Mouse (Mus musculus) fibroblast of lung, adult 2 months (primary cell): Measurements from ENCODE around the gene Fbxo11.

Source experiments
- DNase-seq: peaks from one replicate; pipeline ENCODE4 v3.0.0-alpha.2; 2011; ENCODE audit warnings: low read depth

Gene Fbxo11

DNA sequence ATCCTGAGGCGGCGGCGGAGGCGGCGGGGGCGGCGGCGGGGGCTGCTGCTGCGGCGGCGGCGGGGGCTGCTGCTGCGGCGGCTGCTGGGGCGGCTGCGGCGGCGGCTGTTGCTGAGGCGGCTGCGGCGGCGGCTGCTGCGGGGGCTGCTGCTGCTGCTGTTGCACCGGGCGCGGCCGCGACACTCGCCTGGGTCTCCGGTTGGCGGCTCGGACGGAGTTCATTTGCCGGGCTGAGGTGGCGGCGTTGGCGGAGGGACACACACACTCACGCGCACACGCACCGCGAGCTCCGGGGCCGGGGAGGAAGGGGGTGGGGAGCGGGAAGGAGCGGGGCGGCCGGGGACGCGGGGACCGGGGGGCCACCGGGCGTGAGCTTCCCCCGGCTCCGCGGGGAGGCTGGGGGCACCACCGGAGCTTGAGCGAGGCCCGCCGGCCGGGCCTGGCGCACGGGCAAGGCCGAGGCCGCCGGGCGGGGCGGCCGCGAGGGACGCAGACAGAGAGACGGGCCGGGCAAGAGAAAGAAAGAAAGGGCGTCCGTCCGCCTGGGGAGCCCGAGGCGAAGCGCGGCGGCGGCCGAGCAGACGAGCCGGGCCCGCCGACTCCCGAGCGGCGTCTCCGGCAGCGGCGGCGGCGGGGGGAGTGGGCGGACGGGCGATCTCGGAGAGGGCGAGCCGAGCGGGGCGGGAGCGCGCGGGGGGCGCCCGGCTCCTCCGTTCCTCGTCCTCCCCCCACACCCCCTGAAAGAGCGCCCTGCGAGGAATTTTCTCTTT is at the start of gene Fbxo11:
Fbxo11 (minus strand) TSS at position 261 of the 770 bp plus-strand sequence.
- DNase-seq: no peak

- no peak for DNase-seq
Measured at GRCm38 (mm10) chr17:88113883-88114229, 48.8 kb upstream of the Fbxo11 start.

DNA sequence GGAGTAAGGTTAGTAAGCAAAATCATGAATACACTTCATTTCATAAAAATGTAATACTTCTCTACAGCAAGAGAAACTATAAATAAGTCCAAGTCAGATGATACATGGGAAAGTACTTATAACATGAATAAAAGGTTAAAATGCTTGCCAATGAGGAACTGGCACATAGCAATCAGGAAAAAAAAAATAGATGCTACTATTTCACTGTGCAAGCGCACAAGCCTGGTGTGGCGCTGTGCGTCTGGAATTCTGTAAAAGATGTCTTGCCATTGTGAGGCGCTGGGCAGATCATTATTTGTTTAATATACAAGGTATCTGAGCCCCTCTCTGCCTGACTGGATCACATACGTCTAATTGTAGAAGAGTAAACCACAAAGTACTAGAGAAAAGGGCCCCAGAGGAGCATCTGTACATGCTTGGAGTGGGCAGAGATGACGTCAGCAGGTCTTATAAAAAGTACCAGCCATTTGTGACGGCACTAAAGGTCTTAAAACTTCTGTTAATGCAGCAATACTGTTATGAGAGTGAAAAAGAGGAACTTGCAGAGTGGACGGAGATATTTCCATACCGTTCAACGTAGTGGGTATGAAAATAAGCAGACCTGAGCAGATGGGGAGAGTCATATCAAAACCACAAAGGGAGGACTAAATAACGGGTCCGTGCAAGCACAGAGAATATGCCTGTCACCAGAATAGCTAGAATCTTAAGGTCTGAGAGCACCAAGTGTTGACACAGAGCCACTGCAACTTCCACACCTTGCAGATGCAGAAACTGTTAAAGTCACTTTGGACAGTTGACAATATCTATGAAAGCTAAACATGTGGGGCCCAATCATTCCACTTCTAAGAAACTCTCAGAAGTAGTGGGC is 48.2 kb upstream of the Fbxo11 start:
- DNase-seq: no peak

DNA sequence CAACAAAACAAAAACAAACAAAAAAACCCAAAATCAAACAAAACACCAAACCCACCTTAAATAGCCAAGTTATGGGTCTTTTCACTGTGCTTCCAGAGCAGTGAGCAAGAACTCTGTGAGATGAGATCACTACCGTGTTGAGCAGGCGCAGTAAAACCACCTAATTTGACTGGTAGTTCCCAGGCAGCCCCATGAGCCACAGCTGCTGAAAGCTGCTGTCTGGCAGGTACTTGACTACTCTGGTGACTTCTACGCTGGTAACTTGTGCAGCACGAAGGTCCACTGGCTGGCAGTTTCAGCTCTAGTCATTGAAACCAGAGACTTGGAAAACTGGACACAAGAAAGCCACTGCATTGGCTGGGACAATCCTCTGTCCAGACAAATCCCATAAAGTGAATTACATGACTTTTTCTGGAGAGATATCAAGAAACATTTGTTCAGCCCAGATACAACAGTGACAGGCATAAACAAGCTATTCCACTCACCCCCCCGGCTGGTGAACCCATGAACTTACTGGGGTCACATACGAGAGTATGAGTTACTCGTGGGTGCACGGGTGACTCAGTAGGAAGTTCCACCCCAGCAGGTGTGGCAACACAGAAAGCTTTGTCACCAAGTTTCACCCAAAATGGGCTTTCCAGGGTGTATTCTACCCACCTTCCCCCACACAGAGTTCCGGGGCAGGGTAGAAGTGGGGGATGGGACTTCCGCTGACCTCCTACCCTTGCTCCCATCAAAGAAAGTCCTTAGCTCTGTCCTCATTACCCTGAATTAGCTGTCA is 47.0 kb upstream of the Fbxo11 start:
- DNase-seq: no peak

DNA sequence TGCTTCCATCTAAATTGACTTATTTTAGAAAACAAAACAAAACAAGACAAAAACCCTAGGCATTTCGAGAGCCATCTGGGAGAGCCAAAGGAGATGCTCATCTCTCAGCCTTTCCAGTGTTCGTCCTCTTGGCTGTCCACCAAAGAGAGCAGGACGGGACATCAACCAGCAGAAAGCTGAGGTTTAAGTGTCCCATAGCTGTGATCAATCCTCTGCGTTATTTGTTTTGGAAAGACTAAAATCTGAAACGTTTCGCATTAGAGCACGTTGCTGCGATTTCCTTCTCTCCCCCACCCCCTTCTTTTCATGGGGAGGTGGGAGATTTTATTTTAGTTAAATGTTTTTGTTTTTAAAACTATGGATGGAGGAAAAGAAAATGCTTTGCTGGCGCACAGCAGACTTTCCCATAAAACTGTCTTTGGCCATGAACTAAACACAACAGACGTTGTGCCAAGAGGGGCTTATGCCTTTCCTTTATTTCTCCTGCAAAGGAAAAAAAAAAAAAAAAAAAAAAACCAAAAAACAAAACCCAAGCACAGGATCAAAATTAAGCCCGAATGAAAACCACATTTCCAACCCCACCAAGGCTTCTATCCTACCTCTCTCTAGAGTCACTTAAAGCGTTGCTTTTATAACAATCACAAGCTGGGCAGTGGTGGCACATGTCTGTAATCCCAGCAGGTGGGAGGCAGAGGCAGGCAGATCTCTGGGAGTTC is 46.1 kb upstream of the Fbxo11 start:
- no peak for DNase-seq

DNA sequence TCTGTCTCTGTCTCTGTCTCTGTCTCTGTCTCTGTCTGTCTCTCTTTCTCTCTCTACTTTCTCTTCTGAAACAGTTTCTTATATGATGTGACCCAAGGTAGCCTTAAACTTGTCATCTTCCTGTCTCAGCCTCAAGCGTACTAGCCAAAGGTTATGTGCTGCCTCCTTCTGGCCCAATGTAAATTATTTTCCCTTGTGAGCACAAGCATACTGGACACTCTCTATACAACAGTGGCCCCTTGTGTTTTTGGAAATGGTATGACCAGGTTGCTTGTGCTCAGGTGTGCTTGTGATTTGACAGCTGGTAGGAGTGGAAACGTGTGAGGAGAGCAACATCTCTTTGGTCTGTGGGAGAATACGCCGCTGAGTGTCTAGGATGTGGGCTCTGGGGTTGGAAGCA is 42.6 kb upstream of the Fbxo11 start:
- no peak for DNase-seq

DNA sequence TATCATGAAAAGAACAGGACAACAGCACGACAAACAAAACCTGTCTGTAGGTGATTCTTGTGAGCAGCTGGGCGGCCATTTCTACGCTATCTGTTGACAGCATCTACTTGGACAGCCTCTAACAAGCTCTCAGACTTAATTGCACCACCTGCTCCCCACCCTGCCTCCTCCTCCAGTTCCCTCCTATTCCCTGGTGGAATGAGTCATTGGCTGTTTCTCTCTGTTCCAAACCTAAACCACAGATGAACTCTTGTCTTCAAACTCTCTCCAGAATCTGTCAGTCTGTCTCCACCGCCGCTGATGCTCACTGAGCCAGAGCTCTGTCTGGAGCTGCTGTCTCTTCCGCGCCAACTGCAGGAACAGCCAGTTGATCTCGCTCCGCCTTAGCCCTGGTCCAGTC is 41.3 kb upstream of the Fbxo11 start:
- peak; percentile 30 for DNase-seq

DNA sequence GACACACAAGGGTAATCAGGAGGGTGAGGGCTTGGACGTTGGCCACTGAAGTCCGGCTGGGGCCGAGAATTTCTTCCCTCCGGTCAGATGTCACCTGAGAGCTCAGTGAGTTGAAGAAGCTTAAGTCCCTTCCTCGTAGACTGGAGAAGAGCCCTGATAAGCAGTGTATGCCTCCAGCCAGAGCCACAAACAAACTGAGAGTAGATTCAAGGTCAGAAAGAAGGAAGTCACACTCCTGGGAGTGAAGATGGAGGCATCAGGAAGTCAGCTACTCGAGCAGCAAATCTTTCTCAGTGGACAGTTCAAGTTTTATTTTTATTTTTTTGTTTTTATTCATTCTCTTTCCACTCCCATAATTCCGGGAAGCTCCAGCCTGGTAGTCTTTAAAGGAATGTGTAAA is 37.5 kb upstream of the Fbxo11 start:
- DNase-seq: no peak

- no peak for DNase-seq
Measured at GRCm38 (mm10) chr17:88098181-88098852, 33.2 kb upstream of the Fbxo11 start.

GRCm38 (mm10) chr17:88097543-88097942 is 32.5 kb upstream of the Fbxo11 start:
- no peak for DNase-seq

DNA sequence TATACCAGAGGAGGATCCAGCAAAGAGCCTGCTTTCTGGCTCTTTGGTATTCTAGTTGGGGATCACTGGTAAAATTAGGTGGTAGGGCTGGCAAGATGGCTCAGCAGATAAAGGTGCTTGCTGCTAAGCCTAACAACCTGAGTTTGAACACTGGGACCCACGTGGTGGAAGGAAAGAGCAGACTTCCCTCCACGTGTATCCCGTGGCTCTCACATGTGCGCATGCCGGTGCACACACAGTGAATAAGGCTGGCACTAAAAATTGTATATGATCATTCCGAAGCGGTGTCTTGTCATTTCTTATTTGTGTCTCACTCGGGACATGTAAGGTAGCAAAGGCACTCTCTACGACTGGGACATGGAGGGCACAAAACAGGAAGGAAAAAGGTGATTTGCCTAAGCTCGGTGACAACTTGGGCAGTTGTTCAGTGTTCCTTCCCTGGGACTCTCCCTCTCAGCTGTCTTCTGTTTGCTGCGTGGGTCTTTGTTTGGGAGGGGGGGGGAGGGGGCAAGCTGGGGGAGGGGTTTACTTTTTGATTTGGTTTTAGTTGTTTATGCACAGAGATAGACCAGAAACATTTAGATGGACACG is 31.8 kb upstream of the Fbxo11 start:
- DNase-seq: no peak

- DNase-seq: no peak
Measured at GRCm38 (mm10) chr17:88095517-88096198, 30.6 kb upstream of the Fbxo11 start.

DNA sequence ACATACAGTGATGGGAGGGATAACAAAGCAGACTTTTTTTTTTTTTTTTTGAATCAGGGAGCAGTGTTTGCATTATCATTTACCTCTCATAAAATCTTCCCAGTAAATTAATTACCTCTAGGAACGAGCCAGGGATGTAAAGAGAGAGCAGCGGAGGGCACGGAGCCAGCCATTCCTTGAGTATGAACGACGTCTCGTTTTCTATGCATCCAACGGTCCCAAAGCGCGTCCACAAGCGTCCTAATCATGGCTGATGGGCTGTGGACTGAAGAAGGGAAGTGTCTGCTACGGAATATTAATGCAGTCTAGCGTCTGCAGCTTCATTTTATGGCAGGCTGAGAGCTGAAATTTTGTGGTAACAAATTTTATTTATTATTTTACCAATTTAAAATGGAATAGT is 29.2 kb upstream of the Fbxo11 start:
- DNase-seq: no peak

DNA sequence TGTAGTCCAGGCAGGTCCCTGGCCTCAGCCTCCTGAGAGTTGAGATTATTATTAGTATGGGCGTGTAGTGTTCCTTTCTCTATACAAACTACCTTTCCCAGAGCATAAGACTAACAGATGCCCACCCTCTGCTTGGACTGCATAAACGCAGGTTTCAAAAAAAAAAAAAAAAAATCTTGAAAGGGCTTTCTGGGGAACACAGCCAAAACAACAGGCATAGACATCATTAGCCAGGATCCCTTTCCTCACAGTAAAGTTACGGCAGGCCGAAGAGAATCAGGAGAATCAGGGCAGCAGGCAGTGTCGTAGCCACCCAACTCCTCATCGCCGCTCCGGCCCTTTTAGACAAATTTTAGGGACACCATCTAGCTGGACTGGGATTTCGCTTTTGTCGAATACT is 28.7 kb upstream of the Fbxo11 start:
- no peak for DNase-seq

- no peak for DNase-seq
Measured at GRCm38 (mm10) chr17:88085976-88086375, 20.9 kb upstream of the Fbxo11 start.

DNA sequence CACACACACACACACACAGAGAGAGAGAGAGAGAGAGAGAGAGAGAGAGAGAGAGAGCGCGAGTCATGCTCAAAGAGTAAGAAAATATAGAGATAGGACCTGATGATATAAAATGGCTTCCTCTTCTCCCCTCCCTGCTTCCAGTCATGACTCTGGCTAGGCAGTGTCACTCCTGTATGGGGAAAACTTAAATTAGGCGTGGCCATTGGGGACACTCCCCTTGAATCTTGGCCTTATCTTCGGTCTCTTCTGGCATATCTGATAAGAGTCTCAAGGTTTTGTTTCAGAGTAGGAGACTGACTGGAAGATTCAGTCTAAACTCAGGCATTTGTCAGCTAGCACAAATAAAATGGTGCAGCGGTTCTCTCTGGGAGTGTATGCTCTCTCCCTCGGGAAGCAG is 16.4 kb upstream of the Fbxo11 start:
- DNase-seq: no peak

GRCm38 (mm10) chr17:88079771-88080170 is 14.7 kb upstream of the Fbxo11 start:
- no peak for DNase-seq

DNA sequence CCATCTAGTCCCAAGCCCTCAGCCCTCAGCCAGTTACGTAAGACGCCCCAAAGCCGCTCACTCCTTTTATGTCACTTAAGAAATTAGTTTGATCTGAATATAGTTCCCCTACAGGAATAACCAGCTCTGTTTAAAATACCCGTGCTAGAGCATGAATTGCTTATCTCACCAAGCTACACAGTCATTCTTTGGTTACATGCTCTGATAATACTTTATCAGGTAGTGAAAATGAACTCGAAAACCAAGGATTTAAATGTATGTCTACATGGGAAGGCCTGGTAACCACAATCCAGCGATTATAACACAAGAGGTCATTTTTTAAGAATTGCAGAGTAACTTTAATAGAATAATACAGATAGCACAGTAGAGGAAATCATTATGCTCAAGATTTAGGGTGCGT is 7.0 kb upstream of the Fbxo11 start:
- no peak for DNase-seq

- DNase-seq: no peak
Measured at GRCm38 (mm10) chr17:88068024-88068719, 3.1 kb upstream of the Fbxo11 start.
